Mouse (Mus musculus) c-Kit-positive CD71-positive TER-119-negative erythroid progenitor cells, embryonic 14.5 days (primary cell): ENCODE results near the gene Ak4.
"Not testable (repeated sequence)": the region's sequence is repeated elsewhere in the genome, so short reads cannot be mapped to it uniquely, and the experiment has no call there.

Experiments used
- DNase-seq: peaks from one replicate; pipeline ENCODE4 v3.0.0-alpha.2; 2013; ENCODE audit warnings: low read depth

The Ak4 gene

DNA sequence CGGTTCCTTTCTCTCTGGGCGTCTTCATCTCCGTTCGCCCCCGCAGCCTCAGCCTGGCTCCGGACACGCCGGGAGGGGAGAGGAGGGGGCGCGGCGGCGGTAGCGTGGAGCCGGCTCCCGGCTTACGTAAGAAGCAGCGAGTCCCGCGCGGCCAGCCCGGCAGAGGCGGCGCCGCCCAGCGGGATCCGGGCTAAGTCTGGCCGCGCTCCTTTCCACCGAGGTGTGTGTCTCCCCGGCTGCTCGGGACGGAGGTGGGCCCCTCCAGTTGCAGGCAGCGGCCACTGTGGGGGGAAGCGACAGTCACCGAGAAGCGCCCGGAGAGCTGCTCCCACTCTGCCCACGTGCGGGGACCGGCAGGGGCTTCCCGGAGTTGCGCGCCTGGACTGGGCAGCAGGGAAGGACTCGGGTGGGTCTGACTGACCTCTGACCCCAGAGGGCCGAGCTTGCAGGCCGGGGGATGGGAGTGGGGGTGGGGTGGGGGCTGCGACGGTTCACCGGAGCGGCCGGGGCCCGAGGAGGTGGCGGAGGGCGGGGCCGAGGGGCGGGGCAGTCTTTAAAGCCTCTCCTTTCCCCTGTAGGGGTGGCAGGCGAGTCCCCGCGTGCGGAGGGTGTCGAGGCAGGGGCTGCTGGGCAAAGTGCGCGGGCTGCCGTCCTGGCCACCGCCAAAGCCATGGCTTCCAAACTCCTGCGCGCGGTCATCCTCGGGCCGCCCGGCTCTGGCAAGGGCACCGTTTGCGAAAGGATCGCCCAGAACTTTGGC is at the start of gene Ak4:
Gene Ak4 (plus strand): TSS at position 127 of the 760 bp plus-strand sequence.
- peak; percentile 17 for DNase-seq

DNA sequence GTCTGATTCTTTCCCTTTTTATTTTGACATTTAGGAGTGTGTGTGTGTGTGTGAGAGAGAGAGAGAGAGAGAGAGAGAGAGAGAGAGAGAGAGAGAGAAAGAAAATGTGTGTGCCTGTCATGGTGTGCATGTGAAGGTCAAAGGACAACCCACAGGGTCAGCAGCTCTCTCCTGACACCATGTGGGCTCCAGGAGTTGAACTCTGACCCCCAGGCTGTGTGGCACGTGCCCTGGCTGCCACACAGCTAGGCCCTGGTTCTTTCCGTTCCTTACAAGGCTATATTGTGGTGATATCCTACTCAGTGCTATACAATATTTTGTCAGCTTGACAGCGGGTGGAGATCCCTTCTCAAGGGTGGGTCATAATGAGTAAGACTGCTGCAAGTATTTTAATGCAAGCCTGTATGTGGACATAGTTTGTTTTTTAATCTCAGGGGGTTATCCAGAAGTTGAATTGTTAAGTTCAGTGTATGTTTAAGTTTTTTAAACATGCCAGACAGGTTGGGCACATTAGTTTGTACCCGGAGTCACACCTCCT is 49.3 kb upstream of the Ak4 start:
- no peak for DNase-seq

DNA sequence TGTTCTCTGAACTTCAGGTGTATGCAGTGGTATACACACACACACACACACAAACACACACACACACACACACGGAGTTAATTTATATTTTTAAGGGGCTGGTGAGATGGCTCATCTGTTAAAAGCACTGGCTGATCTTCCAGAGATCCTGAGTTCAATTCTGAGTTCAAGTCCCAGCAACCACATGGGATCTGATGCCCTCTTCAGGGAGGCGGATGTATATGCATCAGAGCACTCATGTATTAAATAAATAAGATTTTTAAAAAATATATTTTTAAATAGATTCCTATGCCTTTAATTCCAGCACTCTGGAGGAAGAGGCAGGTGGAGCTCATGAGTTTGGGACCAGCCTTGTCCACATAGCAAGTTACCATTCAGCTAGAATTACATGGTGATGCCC is 46.8 kb upstream of the Ak4 start:
- DNase-seq, result no peak

DNA sequence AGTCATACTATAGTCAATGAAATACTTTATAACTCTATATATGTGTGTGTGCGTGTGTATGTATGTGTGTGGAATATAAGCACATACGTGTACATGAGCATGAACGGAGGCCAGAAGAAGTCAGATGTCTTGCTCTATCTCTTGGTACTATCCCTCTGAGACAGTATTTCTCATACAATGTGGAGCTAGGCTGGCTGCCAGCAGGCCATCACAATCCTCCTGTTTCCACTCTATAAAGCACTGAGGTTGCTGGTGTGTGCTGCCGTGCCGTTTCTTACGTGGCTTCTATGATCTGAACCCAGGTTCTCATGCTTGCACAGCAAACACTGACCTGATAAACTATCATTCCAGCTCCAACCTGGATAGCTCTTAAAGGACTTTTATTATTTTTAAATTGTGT is 46.3 kb upstream of the Ak4 start:
- DNase-seq, result no peak

DNA sequence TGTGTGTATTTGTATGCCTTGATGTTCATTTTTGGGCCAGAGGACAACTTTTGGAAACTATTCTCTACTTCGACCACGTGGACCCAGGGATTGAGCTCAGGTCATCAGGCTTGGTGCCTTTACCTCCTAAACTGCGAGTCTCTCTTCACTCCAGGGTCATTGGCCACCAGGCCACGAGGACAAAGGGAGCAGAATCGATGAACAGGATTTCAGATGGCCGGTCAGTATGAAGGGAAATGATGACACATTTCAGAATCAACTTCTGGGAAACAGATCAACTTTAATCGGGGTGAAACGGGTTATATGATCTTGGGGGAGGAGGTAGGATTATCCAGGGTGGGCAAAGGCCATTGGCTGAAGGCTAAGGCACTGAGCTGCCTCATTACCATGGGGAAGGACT is 45.0 kb upstream of the Ak4 start:
- no peak for DNase-seq

DNA sequence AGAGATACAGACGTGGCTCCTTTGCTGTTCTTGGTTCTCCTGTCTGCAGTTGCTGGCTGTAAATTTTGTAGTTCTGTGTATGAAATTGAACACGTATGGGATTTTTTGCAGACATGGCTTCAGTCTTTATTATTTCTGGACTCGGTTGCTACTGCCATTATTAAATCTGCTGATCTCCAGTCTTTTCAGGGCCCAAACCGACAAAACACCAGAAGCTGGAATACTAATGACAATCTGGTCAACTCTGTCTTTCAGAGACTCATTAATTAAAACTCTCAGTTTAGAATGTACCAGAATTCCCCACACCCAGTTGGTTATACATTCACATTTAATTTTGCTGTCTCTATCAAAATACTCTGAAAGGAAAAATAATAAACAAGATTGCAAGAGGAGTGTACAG is 42.2 kb upstream of the Ak4 start:
- no peak for DNase-seq

DNA sequence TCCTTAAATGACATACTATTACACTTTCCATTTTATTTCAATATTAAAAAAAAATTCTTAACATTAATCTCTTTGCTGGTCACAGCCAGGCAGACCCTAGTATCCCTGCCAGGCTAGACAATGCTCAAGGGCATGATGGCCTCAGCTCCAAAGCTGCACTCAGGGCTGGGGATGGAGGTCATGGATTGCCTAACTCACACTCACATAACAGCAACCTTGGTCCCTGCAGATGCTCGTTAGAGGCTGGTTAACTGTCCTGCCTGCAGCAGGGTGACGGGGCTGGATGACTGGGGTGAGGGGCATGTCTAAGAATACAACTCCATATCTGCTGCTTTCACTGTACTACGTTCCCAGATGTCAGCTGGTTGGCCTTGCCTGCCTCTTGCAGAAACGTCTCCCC is 40.8 kb upstream of the Ak4 start:
- DNase-seq, result no peak

DNA sequence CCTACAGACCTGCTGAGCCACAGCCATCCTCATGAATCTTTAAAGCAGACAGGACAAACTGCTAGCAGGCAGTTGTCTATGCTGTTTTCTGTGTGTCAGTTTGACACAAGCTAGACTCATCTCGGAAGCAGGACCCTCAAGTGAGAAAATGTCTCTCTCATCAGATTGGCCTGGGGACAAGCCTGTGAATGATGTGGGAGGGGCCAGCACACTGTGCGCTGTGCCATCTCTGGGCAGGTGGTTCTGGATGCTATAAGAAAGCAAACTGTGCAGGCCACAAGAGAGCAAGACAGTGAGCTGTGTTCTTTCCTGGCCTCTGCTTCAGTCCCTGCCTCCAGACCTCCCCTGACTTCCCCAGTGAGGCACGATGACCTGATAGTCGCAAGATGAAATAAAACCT is 40.3 kb upstream of the Ak4 start:
- no peak for DNase-seq

DNA sequence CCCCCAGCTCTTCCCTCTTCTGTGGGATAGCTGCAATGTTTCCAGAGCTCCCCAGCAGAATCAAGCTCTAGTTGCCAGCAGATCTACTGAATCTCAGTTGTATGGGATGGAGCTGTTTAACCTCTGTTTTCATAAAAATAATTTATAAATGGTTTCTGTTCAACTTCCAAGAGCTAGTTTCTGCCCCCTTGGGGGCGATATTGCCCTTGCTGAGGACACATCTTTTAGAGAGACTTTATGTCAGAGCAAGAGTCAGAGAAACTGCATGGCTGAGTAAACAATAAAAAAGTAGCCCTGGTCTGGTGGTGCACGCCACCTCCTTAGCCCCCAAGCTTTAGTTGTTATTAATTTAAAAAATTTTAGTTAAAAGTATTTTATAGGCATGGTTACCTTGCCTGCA is 34.1 kb upstream of the Ak4 start:
- DNase-seq, result no peak

DNA sequence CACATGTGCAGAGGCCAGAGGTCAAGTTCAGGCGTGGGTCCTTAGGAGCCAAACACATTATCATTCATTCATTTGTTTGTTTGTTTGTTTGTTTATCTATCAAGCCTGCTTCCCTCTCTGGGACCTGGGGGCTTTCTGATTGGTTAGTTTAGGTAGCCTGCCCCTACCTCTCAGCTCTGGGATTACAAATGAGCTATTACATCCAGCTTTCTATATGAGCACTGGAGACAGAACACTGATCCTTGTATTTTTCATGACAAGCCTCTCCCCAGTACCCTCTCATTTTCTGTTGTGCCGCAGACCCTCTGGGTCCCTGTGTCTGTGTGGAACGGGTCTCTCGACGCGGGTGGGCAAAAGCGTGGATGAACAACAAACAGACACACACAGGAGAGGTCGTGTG is 30.8 kb upstream of the Ak4 start:
- DNase-seq, result no peak

DNA sequence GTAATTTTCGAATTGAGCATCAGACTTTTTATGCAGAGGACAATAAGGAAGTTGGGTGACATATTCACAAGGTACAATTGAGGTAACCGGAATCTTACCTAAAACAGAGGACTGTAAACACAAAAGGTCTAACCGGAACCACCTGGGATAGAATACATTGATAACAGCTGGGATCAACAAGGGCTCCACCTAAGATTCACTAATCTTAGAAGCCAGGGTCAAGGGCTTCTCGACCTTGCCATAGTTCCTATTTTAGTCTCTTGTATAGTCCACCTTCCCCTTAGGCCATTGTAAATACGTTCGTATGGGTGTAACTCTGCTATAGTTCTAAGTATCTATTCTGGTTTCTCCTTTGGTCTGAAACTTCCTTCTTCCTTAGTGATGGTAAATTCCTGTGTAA is 30.4 kb upstream of the Ak4 start:
- DNase-seq, result not testable (repeated sequence)

DNA sequence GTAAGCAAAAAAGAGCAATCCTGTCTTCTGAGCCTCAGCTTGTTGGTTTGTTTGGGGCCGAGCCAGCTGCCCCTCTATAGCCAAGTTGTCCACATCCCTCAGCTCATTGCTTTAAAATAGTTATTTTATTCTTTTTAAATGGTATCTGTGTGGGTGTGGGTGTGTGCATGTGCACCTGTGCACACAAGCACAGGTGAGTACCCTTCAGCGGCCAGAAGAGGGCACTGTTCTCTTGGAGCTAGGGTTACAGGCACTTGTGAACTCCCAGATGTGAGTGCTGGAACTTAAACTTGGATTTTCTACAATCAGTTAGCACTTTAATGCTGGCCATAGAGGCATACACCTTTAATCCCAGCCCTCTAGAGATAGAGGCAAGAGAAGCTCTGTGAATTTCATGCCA is 26.8 kb upstream of the Ak4 start:
- DNase-seq, result peak; percentile 28

DNA sequence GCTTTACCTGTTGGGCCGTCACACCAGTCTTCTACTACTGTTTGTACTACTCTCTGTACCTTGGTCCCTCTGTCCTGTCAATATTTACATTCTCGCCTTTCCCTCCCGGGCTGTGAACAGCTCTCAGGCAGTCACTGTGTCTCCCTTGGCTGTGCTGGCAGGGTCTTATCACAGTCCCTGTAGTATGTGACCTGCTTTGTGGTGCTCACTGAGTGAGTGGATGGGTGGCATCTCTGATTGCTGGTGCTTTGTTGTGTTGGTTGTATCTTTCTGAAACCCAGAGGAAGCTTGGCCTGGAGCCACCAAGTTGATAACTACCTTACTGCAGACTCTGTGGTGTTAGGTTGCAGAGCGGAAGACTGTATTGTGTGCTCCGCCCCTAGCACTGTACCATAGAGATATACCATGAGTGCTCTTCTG is 25.8 kb upstream of the Ak4 start:
- no peak for DNase-seq

DNA sequence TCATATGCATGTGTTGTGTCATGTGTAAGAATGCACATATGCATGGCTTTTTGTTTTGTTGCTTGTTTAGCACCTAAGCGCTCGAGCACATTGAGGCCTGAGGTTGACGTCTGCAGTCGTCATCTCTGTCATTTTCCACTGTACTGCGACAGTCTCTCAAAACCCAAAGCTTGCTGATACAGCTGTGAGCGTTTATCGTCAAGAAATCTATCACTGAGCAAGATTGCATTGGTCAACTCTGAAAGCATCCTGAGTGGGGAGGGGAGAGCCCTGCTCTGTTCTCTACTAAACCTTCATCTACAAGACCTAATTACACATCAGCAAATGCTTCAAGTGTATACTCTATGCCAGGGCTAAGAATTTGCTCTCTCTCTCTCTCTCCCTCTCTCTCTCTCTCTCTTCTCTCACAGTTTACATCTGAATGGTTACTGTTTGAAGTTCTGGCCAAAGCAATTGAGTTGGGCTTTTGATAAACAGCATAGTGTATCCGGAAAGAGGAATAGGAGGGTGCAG is 24.0 kb upstream of the Ak4 start:
- DNase-seq, result no peak

DNA sequence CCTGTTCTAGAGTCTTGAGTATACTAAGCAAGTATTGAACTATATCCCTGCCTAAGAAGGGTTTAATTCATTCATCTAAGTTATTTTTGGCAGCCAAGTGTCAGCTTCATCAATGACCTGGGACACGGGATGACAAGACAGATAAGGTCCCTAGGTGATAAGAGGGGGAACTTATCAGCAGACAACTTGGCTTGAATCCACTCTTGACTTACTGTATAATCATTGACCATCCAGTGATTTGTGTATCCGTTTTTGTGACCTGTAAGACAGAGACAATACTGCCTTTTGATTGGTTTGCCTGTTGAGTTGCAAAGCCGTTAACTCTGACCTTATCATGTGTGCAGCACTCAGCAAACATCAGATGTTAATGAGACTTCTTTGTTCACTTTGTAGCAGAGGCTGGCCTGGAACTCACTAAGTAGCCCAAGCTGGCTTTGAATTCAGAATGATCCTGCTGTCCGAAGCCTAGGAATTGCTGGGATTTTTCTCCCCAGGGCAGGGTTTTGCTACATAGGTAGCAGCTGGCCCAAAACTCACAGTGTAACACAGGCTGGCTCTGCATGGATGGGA is 19.0 kb upstream of the Ak4 start:
- no peak for DNase-seq

DNA sequence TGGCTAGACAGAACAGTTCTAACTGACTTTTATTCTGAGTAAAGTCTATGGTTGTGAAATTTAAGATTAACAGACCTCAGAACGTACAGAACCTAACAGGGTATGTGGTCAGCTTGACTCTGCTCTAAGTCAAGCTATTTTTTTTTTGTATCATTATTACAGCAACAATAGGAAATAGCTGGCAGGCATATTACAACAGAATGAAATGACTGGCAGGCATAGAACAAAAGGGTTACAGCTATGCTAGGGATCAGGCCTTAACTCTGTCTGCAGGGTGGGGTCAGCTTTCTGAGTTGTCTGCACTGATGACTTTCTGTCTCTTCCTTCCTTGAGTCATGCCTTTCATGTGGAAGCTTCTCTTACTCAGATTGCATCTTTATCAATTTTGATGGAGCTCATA is 17.1 kb upstream of the Ak4 start:
- DNase-seq, result no peak

DNA sequence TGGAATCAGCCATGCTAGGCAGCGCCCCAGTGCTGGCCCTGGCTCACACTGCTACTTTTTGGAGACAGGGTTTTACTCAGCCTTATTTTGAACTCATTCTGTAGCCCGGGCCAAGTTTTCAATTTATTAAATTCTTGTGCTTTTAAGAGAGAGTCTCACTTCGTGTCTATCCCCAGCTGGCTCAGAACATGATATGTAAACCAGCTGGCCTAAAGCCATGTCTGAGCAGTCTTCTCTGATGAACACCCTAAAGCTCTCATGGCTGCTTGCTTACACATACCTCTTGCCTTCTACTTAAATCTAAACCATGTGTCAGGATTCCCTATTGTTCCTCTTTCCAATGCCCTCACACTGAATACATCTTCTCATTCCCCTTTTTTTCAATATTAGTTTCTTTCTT is 14.2 kb upstream of the Ak4 start:
- no peak for DNase-seq

DNA sequence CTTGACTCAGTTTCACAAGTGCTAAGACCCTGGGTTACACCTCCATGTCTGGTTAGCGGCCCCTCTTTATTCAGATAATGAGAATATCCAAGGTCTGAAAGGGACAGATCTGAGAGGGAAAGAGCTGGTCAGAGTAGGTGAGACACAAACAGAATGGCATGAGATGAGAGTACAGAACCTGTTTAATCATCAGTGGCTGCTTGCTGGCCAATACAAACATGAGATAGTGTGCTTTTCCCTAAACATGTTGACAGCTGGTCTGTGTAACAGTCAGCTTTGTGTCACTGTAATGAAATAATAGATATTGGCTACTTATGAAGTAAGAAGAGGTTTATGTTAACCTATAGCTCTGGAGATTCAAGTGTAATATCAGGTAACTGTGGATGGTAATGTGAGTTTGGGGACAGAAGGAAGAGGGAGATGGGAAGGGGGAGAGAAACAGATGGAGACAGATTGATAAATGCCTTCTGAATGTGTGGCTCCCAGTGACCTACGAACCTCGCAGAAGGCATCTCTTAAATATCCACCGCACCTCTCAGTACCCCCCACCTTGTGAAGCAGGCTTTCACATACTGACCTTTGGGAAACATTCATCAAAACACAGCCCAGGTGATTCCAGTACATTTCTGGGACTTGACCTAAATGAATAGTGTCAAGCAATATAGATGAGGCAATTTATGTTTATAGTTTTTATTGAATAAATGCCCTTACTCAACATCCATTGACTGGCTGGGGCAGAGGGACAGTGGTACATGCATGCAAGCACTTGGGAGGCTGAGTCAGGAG is 12.5 kb upstream of the Ak4 start:
- no peak for DNase-seq

DNA sequence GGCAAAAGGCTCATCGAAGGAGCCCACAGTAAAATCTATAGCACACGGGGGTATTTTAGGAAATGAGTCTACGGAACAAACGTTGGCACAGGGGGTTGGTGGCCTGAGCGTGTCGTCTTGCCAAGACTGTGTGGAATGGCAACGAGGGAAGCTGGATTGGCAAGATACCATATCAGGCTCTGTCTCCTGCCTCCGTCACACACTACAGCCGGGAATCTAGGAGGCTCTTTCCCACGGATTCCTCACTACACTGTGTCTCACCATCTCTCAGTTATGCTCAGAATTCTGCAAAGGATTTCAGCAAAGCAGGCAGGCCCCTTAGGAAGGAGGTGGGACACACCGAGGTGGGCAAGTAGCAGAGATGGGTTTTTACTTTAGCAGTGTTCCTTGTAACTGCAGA is 2.1 kb upstream of the Ak4 start:
- no peak for DNase-seq

DNA sequence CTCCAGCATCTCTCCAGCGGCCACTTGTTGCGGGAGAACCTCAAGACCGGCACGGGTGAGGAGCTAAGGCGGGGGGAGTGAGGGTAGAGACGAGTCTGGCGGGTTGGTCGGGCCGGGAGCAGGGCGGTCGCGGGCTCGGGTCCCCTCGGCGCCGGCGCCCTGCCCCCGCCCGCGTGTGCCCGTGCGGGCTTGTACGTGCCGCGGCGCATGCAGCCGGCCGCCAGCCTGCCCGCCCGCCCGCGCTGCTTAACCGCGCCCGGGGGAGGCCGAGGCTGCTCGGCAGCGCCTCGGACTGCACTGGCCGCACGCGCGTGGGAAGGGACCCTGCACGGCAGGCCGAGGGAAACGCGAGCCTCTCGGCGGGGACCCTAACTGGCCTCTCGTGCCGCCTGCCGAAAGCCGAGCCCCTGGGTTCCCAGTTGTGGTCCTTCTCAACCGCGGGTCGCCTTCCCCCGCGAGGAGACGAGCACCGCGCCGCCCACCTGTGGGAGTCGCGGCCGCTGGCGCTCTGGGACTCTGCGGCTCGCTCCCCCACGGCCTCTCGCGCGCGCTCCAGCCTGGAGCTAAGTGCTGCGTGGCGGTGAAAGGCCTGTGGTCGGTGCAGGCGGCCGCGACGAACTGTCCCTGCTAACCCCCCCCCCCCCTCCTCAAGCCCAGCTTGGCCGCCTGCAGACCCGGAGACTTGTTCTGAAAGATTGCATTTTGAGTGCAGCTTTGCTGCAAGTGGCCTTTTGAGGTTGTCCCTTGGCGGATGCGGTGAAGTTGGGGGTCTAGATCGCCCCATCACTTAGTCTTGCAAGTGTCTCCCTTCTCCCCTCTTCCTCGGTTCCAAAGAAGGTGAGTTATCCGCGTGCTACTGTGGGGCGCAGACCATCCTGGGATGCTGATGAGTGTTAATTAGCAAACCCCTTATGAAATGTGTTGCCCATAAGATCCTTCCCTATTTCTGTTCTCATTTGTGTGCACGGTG is 1.1 kb downstream of the Ak4 start:
- no peak for DNase-seq

DNA sequence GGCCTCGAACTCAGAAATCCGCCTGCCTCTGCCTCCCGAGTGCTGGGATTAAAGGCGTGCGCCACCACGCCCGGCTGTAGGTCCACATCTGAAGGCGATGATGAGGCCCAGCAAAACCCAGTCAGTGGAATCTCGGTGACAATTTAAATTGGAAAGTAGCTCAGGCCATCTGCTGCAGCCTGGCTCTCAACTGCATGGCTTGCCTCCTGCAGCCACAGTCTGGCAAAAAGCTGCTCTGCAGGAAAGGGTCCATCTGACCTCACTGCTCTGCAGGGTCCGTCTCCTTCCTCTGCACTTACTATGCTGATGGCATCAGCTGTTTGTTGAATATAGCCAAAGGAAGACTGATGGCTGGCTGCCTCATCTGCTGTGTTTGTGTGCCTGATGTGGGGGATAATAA is 3.9 kb downstream of the Ak4 start:
- no peak for DNase-seq

DNA sequence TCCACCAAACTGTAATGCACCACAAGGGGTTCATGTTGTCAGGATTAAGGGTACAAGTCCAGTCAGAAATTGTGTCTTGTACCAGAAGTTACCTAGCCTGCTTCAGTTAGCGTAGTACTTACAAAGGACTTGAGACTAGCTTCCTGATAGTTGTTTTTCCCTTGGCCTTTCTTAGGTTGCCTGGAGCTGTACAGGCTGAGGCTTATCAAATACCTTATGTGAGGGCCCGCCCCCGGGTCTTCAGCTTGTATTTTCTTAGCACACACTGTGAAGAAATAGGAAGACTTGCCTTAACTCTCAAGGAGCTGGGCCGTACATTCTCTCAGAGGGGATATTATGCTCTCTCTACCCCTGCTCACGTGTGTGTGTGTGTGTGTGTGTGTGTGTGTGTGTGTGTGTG is 4.5 kb downstream of the Ak4 start:
- no peak for DNase-seq
